Mouse (Mus musculus) lung, postnatal 0 days (tissue): ENCODE measurements around the gene Clasrp.

Source experiments
- CTCF ChIP-seq: IDR thresholded peaks from 2 replicates; pipeline ENCODE4 v1.5.1; 2016; ENCODE audit warnings: antibody characterized with exemption, mild to moderate bottlenecking
- EP300 ChIP-seq: IDR thresholded peaks from 2 replicates; pipeline ENCODE4 v1.6.1; 2016; ENCODE audit warnings: antibody characterized with exemption, mild to moderate bottlenecking, control low read depth

- TF ChIP-seq EP300 (no peak), CTCF (no peak)
These were observed 28.9 kb upstream of the Clasrp start for GRCm38 (mm10) chr7:19633197-19633596.
